Mouse (Mus musculus): Measurements from ENCODE around the gene Arfgap2. TPM values are rescaled to one million over a fixed set of nuclear protein-coding genes. Genes with fewer than 3 reads are reported as not detected.

Gene Arfgap2
- polyA plus RNA-seq, 1 experiment = 58.0 TPM

GRCm38 (mm10) chr2:91256256-91257125, 8.3 kb upstream of the Arfgap2 start:
- TF ChIP-seq GATA1 (IDR thresholded peaks at IDR 0.05; ENCODE audit: low read length) = no peak

- TF ChIP-seq GATA1 (IDR thresholded peaks at IDR 0.05; ENCODE audit: low read length) = no peak
Measured at GRCm38 (mm10) chr2:91257126-91257980, 7.4 kb upstream of the Arfgap2 start.

GRCm38 (mm10) chr2:91258054-91258453, 6.7 kb upstream of the Arfgap2 start:
- no peak for TF ChIP-seq GATA1 (IDR thresholded peaks at IDR 0.05; ENCODE audit: low read length)

GRCm38 (mm10) chr2:91258830-91259229, 5.9 kb upstream of the Arfgap2 start:
- no peak for TF ChIP-seq GATA1 (IDR thresholded peaks at IDR 0.05; ENCODE audit: low read length)

GRCm38 (mm10) chr2:91259493-91259892, 5.3 kb upstream of the Arfgap2 start:
- TF ChIP-seq GATA1 (IDR thresholded peaks at IDR 0.05; ENCODE audit: low read length) = no peak

GRCm38 (mm10) chr2:91263692-91264660, 798 bp upstream of the Arfgap2 start:
- no peak for TF ChIP-seq GATA1 (IDR thresholded peaks at IDR 0.05; ENCODE audit: low read length)

- TF ChIP-seq GATA1 (IDR thresholded peaks at IDR 0.05; ENCODE audit: low read length) = no peak
Measured at GRCm38 (mm10) chr2:91268042-91268441, 3.3 kb downstream of the Arfgap2 start.

- no peak for TF ChIP-seq GATA1 (IDR thresholded peaks at IDR 0.05; ENCODE audit: low read length)
Measured at GRCm38 (mm10) chr2:91268706-91269105, 3.9 kb downstream of the Arfgap2 start.

GRCm38 (mm10) chr2:91269687-91270133, 4.9 kb downstream of the Arfgap2 start:
- no peak for TF ChIP-seq GATA1 (IDR thresholded peaks at IDR 0.05; ENCODE audit: low read length)

- no peak for TF ChIP-seq GATA1 (IDR thresholded peaks at IDR 0.05; ENCODE audit: low read length)
Measured at GRCm38 (mm10) chr2:91278749-91279371, 14.1 kb downstream of the Arfgap2 start.

GRCm38 (mm10) chr2:91279372-91279755, 14.6 kb downstream of the Arfgap2 start:
- no peak for TF ChIP-seq GATA1 (IDR thresholded peaks at IDR 0.05; ENCODE audit: low read length)

- TF ChIP-seq GATA1 (IDR thresholded peaks at IDR 0.05; ENCODE audit: low read length) = no peak
Measured at GRCm38 (mm10) chr2:91281366-91281765, 16.6 kb downstream of the Arfgap2 start.

GRCm38 (mm10) chr2:91283972-91284371, 19.2 kb downstream of the Arfgap2 start:
- TF ChIP-seq GATA1 (IDR thresholded peaks at IDR 0.05; ENCODE audit: low read length) = no peak

- no peak for TF ChIP-seq GATA1 (IDR thresholded peaks at IDR 0.05; ENCODE audit: low read length)
Measured at GRCm38 (mm10) chr2:91284375-91285199, 19.8 kb downstream of the Arfgap2 start.

Measured in G1E-ER4 (cell line).